Mouse (Mus musculus): ENCODE data around the gene Alas2. TPM values are rescaled to one million over a fixed set of nuclear protein-coding genes. Genes with fewer than 3 reads are reported as not detected.

Gene Alas2
- polyA plus RNA-seq, 1 experiment from 2014 or later, result 66.2 TPM

DNA sequence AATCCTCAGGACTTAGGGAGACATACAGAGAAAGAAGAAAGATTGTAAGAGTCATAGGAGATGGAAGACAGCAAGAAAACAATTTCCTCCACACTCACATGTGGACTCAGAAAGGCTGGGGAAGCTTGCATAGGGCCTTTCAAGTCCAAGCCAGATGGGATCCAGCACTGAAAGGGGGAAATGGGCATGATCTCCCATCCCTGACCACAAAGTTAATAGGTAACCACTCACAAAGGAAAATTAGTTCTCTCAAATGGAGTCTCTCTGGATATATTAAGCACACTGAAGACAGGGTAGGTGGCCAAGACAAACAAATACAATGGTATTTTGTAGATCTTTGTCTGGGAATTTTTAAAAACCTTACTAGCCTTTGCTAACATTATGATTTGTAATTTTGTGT is 34.7 kb downstream of the Alas2 start:
- no peak for ATAC-seq
- no peak overlapping the region for H3K4me3 ChIP-seq (replicated peaks)
- H3K27me3 ChIP-seq (replicated peaks), result no peaks in the 10 kb centered on the region
- no peak overlapping the region for H3K27ac ChIP-seq
- H3K36me3 ChIP-seq, result 0 out of 2 replicates have a peak, but pooled peaks cover 4% of the 10 kb centered on the region
- no peaks in the 10 kb centered on the region for H3K9me3 ChIP-seq
- H3K4me2 ChIP-seq (replicated peaks), result no peak overlapping the region
- no peaks in the 10 kb centered on the region for H3K4me1 ChIP-seq (replicated peaks)
- no peak overlapping the region for H3K9ac ChIP-seq

DNA sequence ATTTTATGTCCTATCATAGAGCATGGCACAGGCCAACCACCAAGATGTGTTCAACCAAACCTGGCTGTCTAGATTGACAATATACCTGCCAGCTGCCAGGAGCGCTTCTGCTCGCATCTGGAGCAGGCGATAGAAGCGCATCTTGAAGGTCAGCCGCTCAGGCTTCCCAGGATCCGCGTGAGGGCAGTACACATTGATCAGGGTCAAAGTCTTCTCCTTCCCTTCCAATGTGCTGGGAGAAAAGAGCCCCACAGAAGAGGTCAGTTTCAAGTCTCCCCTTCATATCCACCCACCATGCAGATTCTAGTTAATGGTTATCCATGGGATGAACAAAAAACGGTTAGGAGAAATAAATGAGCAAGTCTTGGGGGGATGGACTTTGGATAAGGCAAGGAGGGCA is 37.9 kb downstream of the Alas2 start:
- Histone ChIP-seq H3K27me3 (replicated peaks) (no peaks in the 10 kb centered on the region), H3K9me3 (no peaks in the 10 kb centered on the region), H3K4me3 (replicated peaks) (no peak overlapping the region), H3K4me2 (replicated peaks) (no peak overlapping the region), H3K9ac (no peak overlapping the region), H3K36me3 (0 out of 2 replicates have a peak, but pooled peaks cover 4% of the 10 kb centered on the region), H3K27ac (no peak overlapping the region), H3K4me1 (replicated peaks) (no peaks in the 10 kb centered on the region)
- ATAC-seq, result no peak
- WGBS, result 89% methylated on average over 8 of the region's 8 CpGs

DNA sequence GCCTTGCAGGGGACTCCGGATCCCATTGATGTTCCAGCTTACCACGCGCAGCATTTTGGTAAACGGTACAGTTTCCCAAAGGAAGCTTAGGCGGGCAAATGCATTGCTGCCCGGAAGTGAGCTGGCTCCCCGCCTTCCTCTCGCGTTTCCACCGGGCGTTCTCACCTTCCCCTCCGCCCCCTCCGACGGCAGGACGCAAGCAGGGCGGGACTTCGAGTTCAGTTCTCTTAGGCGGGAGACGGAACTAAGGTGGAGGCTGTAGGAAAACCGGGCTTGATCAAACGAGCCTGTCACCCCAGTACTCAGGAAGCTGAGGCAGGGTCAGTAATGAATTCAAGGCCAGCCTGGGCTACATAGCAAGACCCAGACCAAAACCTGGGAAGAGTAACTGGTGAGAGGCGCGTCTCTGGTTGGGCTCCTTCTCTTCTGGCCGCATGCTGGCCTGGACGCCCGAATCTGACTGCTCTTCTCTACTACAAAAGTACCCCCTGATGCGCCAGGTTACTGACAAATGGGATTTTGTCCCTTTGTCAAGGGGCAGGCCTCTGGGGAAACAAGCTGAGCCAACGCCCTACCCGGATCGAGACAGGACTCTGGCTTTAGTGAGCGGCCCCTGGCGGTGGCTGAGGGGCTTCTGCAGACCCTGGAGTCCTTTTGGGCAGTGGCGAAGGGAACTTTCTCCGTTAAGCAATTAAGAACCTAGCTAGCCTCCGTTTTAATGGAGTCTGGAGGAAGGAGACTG is 41.0 kb downstream of the Alas2 start, which contains the start of gene Pfkfb1:
TSS of gene Pfkfb1 (plus strand) at position 207 of the 742 bp plus-strand sequence.
- peak within 1 kb of the TSS; percentile 86 for H3K27ac ChIP-seq
- H3K9ac ChIP-seq, result peak within 1 kb of the TSS; percentile 56
- no peaks in the 10 kb centered on the region for H3K4me1 ChIP-seq (replicated peaks)
- H3K36me3 ChIP-seq, result no peaks in the 10 kb centered on the region
- 15% methylated on average over 35 of the region's 35 CpGs for WGBS
- peak within 1 kb of the TSS; percentile 49 for H3K4me3 ChIP-seq (replicated peaks)
- peak; percentile 97 for ATAC-seq
- no peaks in the 10 kb centered on the region for H3K9me3 ChIP-seq
- H3K27me3 ChIP-seq (replicated peaks), result no peaks in the 10 kb centered on the region
- peak within 1 kb of the TSS; percentile 55 for H3K4me2 ChIP-seq (replicated peaks)

DNA sequence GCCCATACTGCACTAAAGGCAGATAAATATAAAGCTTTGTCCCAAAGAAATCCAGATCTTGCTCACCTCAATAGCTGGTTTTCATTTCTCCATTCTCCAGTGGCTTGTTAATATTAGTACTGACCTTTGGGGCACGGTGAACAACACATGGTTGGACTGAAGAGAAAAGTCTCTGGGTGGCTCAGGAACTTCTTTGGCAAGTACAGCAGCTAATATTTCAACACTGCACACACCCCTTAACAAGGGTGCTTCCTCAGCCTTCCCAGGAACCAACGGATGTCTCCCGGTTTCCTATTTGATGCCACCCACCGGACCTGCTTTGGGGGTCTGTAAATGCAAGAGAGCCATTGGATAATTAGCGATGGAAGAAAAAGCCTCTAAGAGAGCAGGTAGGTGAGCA is 42.5 kb downstream of the Alas2 start, which contains the start of gene Apex2:
TSS of gene Apex2 (minus strand) at position 173 of the 400 bp plus-strand sequence.
- Histone ChIP-seq H3K4me2 (replicated peaks) (peak within 1 kb of the TSS; percentile 55), H3K36me3 (no peaks in the 10 kb centered on the region), H3K27ac (no peak within 1 kb of the TSS)

DNA sequence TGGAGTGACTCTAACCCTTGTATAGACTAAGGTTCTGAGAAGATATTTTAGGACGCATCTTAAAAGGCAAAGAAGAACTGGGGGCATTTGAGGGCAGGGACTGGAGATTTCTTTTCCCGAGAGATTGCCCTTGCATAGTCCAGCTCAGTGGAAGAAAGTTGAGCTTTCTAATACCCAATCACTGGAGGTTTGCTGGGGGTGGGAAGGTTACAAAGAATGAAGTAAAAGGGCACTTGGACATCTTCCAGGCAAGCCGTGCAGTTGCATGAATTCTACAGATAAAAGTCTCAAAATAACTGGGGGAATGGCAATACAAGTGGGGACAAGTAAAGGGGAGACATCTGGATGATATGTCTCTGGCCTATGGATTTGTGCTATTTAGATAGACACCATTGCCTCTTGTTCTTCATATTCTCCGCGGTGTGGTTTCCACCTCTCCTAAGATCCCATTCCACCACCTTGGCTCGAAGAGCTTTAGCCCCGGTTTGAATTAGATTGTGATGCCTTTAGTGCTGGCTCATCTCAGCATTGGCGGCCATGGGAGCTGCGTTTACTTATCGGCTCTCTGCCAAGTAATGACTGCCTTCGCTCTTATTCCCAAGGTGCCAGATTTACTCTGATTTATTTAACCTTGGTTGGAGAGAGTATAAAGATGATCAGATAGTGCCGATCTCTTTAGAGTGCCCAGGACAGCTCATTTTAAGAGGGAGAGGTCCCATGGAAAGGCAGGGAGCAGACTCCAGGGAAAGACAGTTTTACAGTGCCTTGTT is 46.3 kb downstream of the Alas2 start:
- no peaks in the 10 kb centered on the region for H3K27me3 ChIP-seq (replicated peaks)
- no peaks in the 10 kb centered on the region for H3K36me3 ChIP-seq
- no peak overlapping the region for H3K9ac ChIP-seq
- H3K4me2 ChIP-seq (replicated peaks), result no peak overlapping the region
- no peaks in the 10 kb centered on the region for H3K9me3 ChIP-seq
- WGBS, result 81% methylated on average over 12 of the region's 12 CpGs
- H3K4me1 ChIP-seq (replicated peaks), result no peaks in the 10 kb centered on the region
- H3K27ac ChIP-seq, result no peak overlapping the region
- no peak for ATAC-seq
- H3K4me3 ChIP-seq (replicated peaks), result no peak overlapping the region

More for the DNA sequence above, 42.5 kb downstream of the Alas2 start, which contains the start of gene Apex2:
- Histone ChIP-seq H3K4me3 (replicated peaks) (peak within 1 kb of the TSS; percentile 49; the same call in 1 of the 2 replicates), H3K4me1 (replicated peaks) (no peaks in the 10 kb centered on the region), H3K27me3 (replicated peaks) (no peaks in the 10 kb centered on the region), H3K9ac (no peak within 1 kb of the TSS), H3K9me3 (no peaks in the 10 kb centered on the region)
- 71% methylated on average over 5 of the region's 5 CpGs for WGBS
- ATAC-seq, result no peak

DNA sequence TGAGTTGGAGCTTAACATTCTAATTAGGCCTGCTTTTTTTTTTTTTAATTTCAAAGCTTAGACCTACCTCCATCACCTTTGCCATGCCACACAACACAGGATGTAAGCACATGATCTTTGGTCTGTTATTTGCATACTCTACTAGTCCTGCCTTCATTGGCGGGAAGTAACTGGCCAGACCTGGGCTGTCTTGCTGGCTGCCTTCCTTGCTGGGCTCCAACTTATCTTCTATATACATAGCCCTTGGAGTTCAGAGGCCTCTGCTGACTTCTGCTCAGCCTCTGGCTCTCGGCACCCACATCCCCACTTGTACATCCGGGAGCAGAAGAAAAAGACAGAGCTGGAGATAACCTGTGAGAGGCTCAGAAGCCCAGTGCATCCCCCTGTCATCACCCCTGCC is 47.0 kb downstream of the Alas2 start:
- 91% methylated on average over 3 of the region's 3 CpGs for WGBS
- H3K9ac ChIP-seq, result no peak overlapping the region

DNA sequence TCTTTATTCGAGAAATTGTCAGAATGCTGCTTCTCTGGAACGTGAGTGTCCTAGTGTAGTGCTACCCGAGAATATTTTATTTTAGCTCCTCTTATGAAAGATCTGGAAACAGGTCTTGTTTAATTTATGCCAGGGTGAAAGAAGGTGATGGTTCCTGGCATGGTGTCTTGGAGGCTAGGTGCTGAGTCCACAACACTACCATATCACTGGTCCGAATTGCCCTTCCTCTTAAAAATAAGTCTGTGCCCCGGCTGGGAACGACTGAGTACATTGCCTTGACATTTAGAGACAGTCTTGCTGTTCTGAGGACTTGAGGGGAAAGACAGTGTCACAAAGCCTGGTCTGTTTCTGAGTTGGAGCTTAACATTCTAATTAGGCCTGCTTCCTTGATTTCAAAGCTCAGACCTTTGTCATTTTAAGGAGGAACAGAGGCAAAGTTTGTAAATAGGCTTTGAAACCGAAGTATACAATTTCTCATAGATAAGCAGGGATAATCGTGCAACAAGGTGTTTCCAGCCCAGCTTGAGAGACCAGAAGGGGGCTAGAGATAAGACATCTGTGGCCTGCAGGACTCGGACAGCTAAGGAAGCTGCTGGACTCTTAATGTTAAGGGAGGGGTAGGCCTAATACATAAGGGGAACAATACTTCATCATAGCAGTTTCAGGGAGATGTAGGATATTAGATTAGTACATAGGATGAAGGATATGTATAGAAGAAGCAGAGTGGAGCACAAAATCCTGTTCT is 48.0 kb downstream of the Alas2 start:
- no peaks in the 10 kb centered on the region for H3K4me1 ChIP-seq (replicated peaks)

More for the DNA sequence above, 47.0 kb downstream of the Alas2 start:
- no peaks in the 10 kb centered on the region for H3K9me3 ChIP-seq
- no peak overlapping the region for H3K27ac ChIP-seq
- H3K4me3 ChIP-seq (replicated peaks), result no peak overlapping the region
- no peaks in the 10 kb centered on the region for H3K27me3 ChIP-seq (replicated peaks)
- no peaks in the 10 kb centered on the region for H3K4me1 ChIP-seq (replicated peaks)
- ATAC-seq, result no peak
- no peak overlapping the region for H3K4me2 ChIP-seq (replicated peaks)
- H3K36me3 ChIP-seq, result no peaks in the 10 kb centered on the region

DNA sequence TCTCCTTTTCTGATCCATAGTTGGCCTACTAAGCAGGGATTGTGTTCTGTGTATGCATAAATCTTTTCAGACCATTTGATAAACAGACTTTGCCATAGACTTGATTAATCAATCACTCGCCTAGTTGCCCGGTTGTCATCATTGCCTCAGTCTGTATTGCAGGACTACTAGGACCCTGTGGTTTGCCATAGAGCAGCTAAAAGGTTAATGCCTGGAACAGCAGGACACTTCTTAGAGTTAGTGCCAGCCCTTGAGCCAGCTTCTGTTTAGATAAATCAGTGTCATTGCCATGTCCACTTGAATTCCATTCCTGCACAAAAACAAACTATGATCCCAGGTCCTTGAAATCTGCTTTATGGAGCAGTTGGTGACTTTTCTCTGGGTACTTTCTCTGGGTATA is 51.7 kb downstream of the Alas2 start:
- Histone ChIP-seq H3K4me1 (replicated peaks) (no peaks in the 10 kb centered on the region), H3K9ac (no peak overlapping the region), H3K27ac (no peak overlapping the region), H3K36me3 (no peaks in the 10 kb centered on the region), H3K27me3 (replicated peaks) (no peaks in the 10 kb centered on the region), H3K9me3 (no peaks in the 10 kb centered on the region), H3K4me3 (replicated peaks) (no peak overlapping the region), H3K4me2 (replicated peaks) (no peak overlapping the region)
- 81% methylated on average over 2 of the region's 2 CpGs for WGBS
- ATAC-seq, result no peak

More for the DNA sequence above, 48.0 kb downstream of the Alas2 start:
- H3K4me3 ChIP-seq (replicated peaks), result no peak overlapping the region
- no peak overlapping the region for H3K9ac ChIP-seq
- ATAC-seq, result no peak
- H3K36me3 ChIP-seq, result no peaks in the 10 kb centered on the region
- H3K27ac ChIP-seq, result no peak overlapping the region
- H3K9me3 ChIP-seq, result no peaks in the 10 kb centered on the region
- 78% methylated on average over 9 of the region's 9 CpGs for WGBS
- no peak overlapping the region for H3K4me2 ChIP-seq (replicated peaks)
- H3K27me3 ChIP-seq (replicated peaks), result no peaks in the 10 kb centered on the region

Other genes with a start within 250 kb of the Alas2 start
- gene Tmem29, start 88.2 kb upstream of the Alas2 start, polyA plus RNA-seq (2015; fragmentation: Nextera tagmentation; extraction: Ambion mirVana), result 28.4 and 29.9 TPM in 2 replicates
- gene Pfkfb1, start 40.9 kb downstream of the Alas2 start, polyA plus RNA-seq (2015; fragmentation: Nextera tagmentation; extraction: Ambion mirVana), result 7.0 and 7.7 TPM in 2 replicates
- gene Apex2, start 42.5 kb downstream of the Alas2 start, polyA plus RNA-seq (2015; fragmentation: Nextera tagmentation; extraction: Ambion mirVana), result 14.7 and 15.6 TPM in 2 replicates
- gene Tro, start 110.2 kb downstream of the Alas2 start, polyA plus RNA-seq (2015; fragmentation: Nextera tagmentation; extraction: Ambion mirVana), result 12.5 and 14.2 TPM in 2 replicates